Mouse (Mus musculus): Measurements from ENCODE around the gene Wdr26.

GRCm38 (mm10) chr1:181146187-181146586, 65.6 kb downstream of the Wdr26 start:
- no peak for TF ChIP-seq POLR2A (IDR thresholded peaks at IDR 0.05; ENCODE audit: insufficient read length, low read depth)
- no peak for TF ChIP-seq MYOG (IDR thresholded peaks at IDR 0.05; ENCODE audit: control insufficient read depth in 1 of 3, insufficient read depth in 1 of 3, insufficient read length in 2 of 3, low read depth in 2 of 3)
- TF ChIP-seq E2F4 (IDR thresholded peaks at IDR 0.05; ENCODE audit: insufficient read depth): no peak

All from myocyte (in vitro differentiated cells).